Mouse (Mus musculus) heart, adult 2 months (tissue): Measurements from ENCODE around the gene Rhox4c.
"Not testable (repeated sequence)": the region's sequence is repeated elsewhere in the genome, so short reads cannot be mapped to it uniquely, and the experiment has no call there.

Source experiments
- CTCF ChIP-seq: fragments of 200-600 bp; IDR thresholded peaks from 2 replicates; pipeline ENCODE4 v1.8.1; 2022; ENCODE audit warnings: antibody characterized with exemption, mild to moderate bottlenecking, moderate library complexity
- EP300 ChIP-seq: fragments of 200-500 bp; IDR thresholded peaks from 2 replicates; pipeline ENCODE4 v1.6.1; 2011; ENCODE audit warnings: low read depth, low read length, control low read depth; ENCODE audit not compliant: insufficient read depth
- POLR2A ChIP-seq: fragments of 200-500 bp; IDR thresholded peaks from 2 replicates; pipeline ENCODE4 v1.6.1; 2011; ENCODE audit warnings: mild to moderate bottlenecking, low read depth, low read length, control low read depth; ENCODE audit not compliant: insufficient read depth

- TF ChIP-seq CTCF, EP300, POLR2A: not testable (repeated sequence)
These were observed 47.9 kb upstream of the Rhox4c start, which contains the start of gene Rhox4b for GRCm38 (mm10) chrX:37432194-37432593.
